Mouse (Mus musculus) sigmoid colon, adult 10 weeks (tissue): ENCODE data around the gene Cyp4b1. TPM values are rescaled to one million over a fixed set of nuclear protein-coding genes. Genes with fewer than 3 reads are reported as not detected.

Experiments used
- polyA plus RNA-seq: library from polyadenylated mRNA; stranded (reverse); fragments of 350-450 nt; fragmentation: Illumina TruSeq; extraction: RNeasy Lipid Tissue Mini Kit (QIAGEN cat#74804); gene quantifications from one replicate; pipeline ENCODE4 v1.2.3, GENCODE M21; 2014; ENCODE audit warnings: low read depth, low replicate concordance

Cyp4b1 gene
- 4.2 TPM for polyA plus RNA-seq

DNA sequence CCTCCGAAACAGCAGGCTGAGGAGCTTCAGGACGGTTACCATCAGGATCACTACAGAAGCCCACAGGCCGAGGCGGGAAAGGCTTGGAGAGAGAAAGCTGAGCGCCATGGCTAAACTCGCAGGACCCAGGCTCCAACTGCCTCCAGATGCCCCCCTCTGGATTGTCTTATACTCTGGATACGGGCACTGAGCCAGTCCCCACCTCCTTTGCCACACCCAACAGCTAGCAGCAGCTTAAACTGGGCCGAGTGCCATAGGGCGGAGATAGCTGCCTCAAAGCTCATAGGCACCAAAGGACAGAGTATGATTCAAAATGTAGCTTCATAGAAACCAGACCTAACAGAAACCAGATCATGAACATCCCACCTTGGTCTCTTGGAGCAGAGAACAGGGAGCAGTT, at the start of gene Cyp4b1:
Gene Cyp4b1, minus strand, starts transcription at position 144 of the 400 bp plus-strand sequence.

DNA sequence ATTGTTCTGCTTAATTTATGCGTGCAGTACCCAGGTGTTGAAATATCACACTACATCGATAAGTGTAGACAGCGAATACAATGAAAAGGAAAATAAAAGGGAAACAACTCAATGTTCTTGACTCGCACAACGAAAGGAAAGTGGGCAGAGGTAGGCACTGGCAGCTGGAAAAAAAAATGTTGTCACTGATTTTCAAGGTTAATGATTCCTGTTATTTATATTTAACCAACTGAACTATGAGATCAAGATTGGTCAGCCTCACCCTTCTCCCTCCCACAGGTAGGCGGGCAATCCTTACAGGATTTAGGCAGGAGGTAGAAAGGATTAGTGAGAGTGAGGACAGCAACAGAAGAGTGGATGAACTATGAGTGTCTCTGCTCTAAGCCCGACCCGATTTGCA, 46.9 kb downstream of the Cyp4b1 start, which contains the start of gene Cyp4a32:
Gene Cyp4a32, plus strand, starts transcription at position 359 of the 400 bp plus-strand sequence.

Other genes starting within 250 kb of the Cyp4b1 start
- gene Cyp4a12b, start 236.1 kb downstream of the Cyp4b1 start, polyA plus RNA-seq: not detected
- gene Cyp4a30b, start 195.1 kb downstream of the Cyp4b1 start, polyA plus RNA-seq: not detected
- gene Cyp4a14, start 151.6 kb downstream of the Cyp4b1 start, polyA plus RNA-seq: not detected
- not detected for gene Cyp4a10, start 129.5 kb downstream of the Cyp4b1 start, polyA plus RNA-seq
- not detected for gene Cyp4a31, start 84.1 kb downstream of the Cyp4b1 start, polyA plus RNA-seq
- gene Cyp4a32, start 46.8 kb downstream of the Cyp4b1 start, polyA plus RNA-seq: not detected
- gene Efcab14, start 90.0 kb upstream of the Cyp4b1 start, polyA plus RNA-seq: 92.2 TPM
- gene Tex38, start 133.3 kb upstream of the Cyp4b1 start, polyA plus RNA-seq: not detected
- 100 TPM for gene Atpaf1, start 137.1 kb upstream of the Cyp4b1 start, polyA plus RNA-seq
- 19.8 TPM for gene Mob3c, start 180.4 kb upstream of the Cyp4b1 start, polyA plus RNA-seq
- 14.2 TPM for gene Mknk1, start 191.5 kb upstream of the Cyp4b1 start, polyA plus RNA-seq
- gene Kncn, start 236.7 kb upstream of the Cyp4b1 start, polyA plus RNA-seq: not detected
- gene 6430628N08Rik, start 242.9 kb upstream of the Cyp4b1 start, polyA plus RNA-seq: not detected